Mouse (Mus musculus) testis, adult 2 months (tissue): ENCODE measurements around the gene B3gnt2.

Experiments
- CTCF ChIP-seq: fragments of 200-500 bp; IDR thresholded peaks from 2 replicates; pipeline ENCODE4 v1.5.1; 2012; ENCODE audit warnings: low read depth, mild to moderate bottlenecking, inconsistent platforms, low read length, moderate library complexity; ENCODE audit not compliant: control insufficient read depth, insufficient read depth, insufficient replicate concordance
- POLR2A ChIP-seq: fragments of 200-500 bp; IDR thresholded peaks from 2 replicates; pipeline ENCODE4 v1.6.1; 2012; ENCODE audit warnings: low read depth, mild to moderate bottlenecking, inconsistent platforms, low read length, moderate library complexity; ENCODE audit not compliant: control insufficient read depth

DNA sequence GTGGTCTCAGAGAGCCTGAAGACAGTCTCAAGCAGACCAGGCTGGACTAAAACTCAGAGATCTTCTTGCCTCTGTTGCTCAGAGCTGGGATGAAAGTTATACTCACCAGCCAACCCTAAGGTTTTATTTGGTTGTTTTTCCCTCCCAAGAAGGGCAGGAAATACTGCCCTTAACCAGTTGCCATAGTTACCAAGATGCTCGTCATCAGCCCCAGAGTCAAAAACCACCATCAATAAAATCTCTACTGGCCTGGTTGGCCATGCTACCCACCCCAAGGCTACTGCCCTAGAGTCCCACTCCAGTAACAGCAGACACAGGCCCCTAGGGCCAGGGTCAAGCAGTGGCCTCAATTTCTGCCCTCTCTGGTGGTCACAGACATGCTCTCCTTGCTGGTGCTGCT, 8.3 kb downstream of the B3gnt2 start:
- TF ChIP-seq CTCF (no peak), POLR2A (no peak)
